Mouse (Mus musculus): ENCODE data around the gene Tom1l2.

DNA sequence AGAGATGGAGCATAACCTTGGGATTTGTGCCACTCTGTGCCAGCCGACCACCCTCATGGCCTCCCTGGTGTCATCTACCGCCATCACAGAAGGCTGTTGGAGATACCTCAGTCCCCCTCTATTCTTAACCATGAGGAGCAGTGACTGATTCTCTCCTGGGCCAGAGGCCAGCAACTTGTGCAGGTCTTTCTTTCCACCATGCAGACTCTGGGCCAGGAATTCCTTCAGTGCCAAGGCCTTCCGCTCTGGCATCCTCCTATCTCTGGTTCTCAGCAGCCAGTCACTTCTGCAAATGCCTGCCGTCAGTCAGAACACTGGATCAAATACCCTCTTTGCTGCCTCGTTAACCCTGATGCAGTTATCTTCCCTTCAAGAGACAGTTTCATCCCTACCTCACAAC lies 98.4 kb downstream of the Tom1l2 start:
- TF ChIP-seq POLR2A (IDR thresholded peaks at IDR 0.05; ENCODE audit: insufficient read length, low read depth) (no peak), SRF (IDR thresholded peaks at IDR 0.05; ENCODE audit: control insufficient read depth, insufficient read length, low read depth) (no peak), MYOD1 (IDR thresholded peaks at IDR 0.05; ENCODE audit: control insufficient read depth in 1 of 3, insufficient read length in 2 of 3, low read depth in 2 of 3) (no peak), MAX (IDR thresholded peaks at IDR 0.05; ENCODE audit: low read depth) (no peak), POLR2AphosphoS2 (IDR thresholded peaks at IDR 0.05; ENCODE audit: insufficient read length, low read depth) (no peak), USF1 (IDR thresholded peaks at IDR 0.05; ENCODE audit: low read depth) (no peak)
